In genomic region chr8:124231485-124232279, GRCm38 (mm10) we compare ENCODE assay signal across 8 mouse cellular contexts. TPM values are rescaled to one million over a fixed set of nuclear protein-coding genes. Genes with fewer than 3 reads are reported as not detected.
DNase-seq lines count a peak whose midpoint lies in the region; ATAC-seq and TF ChIP-seq lines count a peak whose summit lies in the region.

No protein-coding gene starts in this region.

- peaks cover 3% of the 10 kb centered on the region; the same call in 1 of the 2 replicates for H3K27me3 ChIP-seq in forebrain, embryonic 12.5 days
- H3K27me3 ChIP-seq in midbrain, postnatal 0 days (ENCODE audit: insufficient read depth, low read length), result no peaks in the 10 kb centered on the region

- H3K36me3 ChIP-seq in forebrain, embryonic 12.5 days (replicated peaks), result no peaks in the 10 kb centered on the region
- H3K36me3 ChIP-seq in midbrain, postnatal 0 days (ENCODE audit: insufficient read depth, low read length), result no peaks in the 10 kb centered on the region

- peak overlapping the region; percentile 71 for H3K27ac ChIP-seq in forebrain, embryonic 12.5 days
- H3K27ac ChIP-seq in midbrain, postnatal 0 days (ENCODE audit: low read depth, low read length), result peak overlapping the region; percentile 62

- peaks cover 33% of the 10 kb centered on the region for H3K4me1 ChIP-seq in forebrain, embryonic 12.5 days
- H3K4me1 ChIP-seq in midbrain, postnatal 0 days (ENCODE audit: insufficient read depth, low read length), result peaks cover 20% of the 10 kb centered on the region

- H3K9me3 ChIP-seq in forebrain, embryonic 12.5 days, result no peaks in the 10 kb centered on the region
- H3K9me3 ChIP-seq in midbrain, postnatal 0 days (ENCODE audit: low read length), result no peaks in the 10 kb centered on the region

- peak; percentile 69 for ATAC-seq in forebrain, embryonic 12.5 days (ENCODE audit: low FRiP score)
- peak; percentile 7 to 33; a peak in 2 of 4 replicates for ATAC-seq in hematopoietic stem cell, adult 5-6 weeks (replicated peaks in 1 of 2; ENCODE audit: insufficient read depth in 1 of 2, low FRiP score in 2 of 2, low TSS enrichment in 1 of 2, low read depth in 1 of 2, poor library complexity in 2 of 2, severe bottlenecking in 2 of 2)
- peak; percentile 82 for ATAC-seq in midbrain, postnatal 0 days (ENCODE audit: low FRiP score)

- under 1% methylated on average over 72 of the region's 83 CpGs for WGBS in forebrain, embryonic 12.5 days
- under 1% methylated on average over 72 of the region's 83 CpGs for WGBS in midbrain, postnatal 0 days

- peak overlapping the region; percentile 92 for H3K4me3 ChIP-seq in forebrain, embryonic 12.5 days (replicated peaks)
- peak overlapping the region; percentile 91 for H3K4me3 ChIP-seq in midbrain, postnatal 0 days (ENCODE audit: low read depth, low read length)

- 0 out of 2 replicates have a peak, but pooled peaks have one; percentile 8 for TF ChIP-seq CTCF in midbrain, postnatal 0 days (IDR thresholded peaks at IDR 0.05)

- DNase-seq in thymus, adult 18-20 months, result peak; percentile 58 to 72
- no peak for DNase-seq in thymus, postnatal 36 days
- DNase-seq in brain, adult 2 months (ENCODE audit: low read depth, low spot score), result peak; percentile 42
- DNase-seq in liver, result peak; percentile 75
- no peak for DNase-seq in midbrain, postnatal 0 days (ENCODE audit: low spot score)
- peak; percentile 34 for DNase-seq in urinary bladder, postnatal 25 days (ENCODE audit: low spot score)

- peak overlapping the region; percentile 84 for H3K4me2 ChIP-seq in forebrain, embryonic 12.5 days
- H3K4me2 ChIP-seq in midbrain, postnatal 0 days (ENCODE audit: low read depth, low read length, poor library complexity, severe bottlenecking), result peak overlapping the region; percentile 93

- peak overlapping the region; percentile 92 for H3K9ac ChIP-seq in forebrain, embryonic 12.5 days
- H3K9ac ChIP-seq in midbrain, postnatal 0 days (replicated peaks; ENCODE audit: low read length, poor library complexity, severe bottlenecking), result peak overlapping the region; percentile 83

RNA-seq across cellular contexts. Expression of gene Galnt2, which starts 0.5 kb away (rescaled TPM):
- polyA plus RNA-seq in forebrain, embryonic 12.5 days (2016; fragmentation: Nextera tagmentation; extraction: Ambion mirVana), result 62.5 and 71.8 TPM in 2 replicates
- total RNA-seq in hematopoietic stem cell, adult 5-6 weeks (2017), result 26.9 and 42.6 TPM in 2 replicates
- 51.3 and 80.9 TPM in 2 replicates for total RNA-seq in midbrain, postnatal 0 days (2014; rRNA removed)
- polyA plus RNA-seq in midbrain, postnatal 0 days (2015; fragmentation: Nextera tagmentation; extraction: Ambion mirVana), result 65.4 and 66.4 TPM in 2 replicates

Comparison
In these comparisons a context has a peak if more than half of its experiments do, and no peak if none do; other contexts are left out.
1. DNase-seq: peak in thymus, adult 18-20 months (2 of 2), brain, adult 2 months (single experiment), liver (single experiment) and urinary bladder, postnatal 25 days (single experiment); none in thymus, postnatal 36 days (0 of 2) and midbrain, postnatal 0 days (single experiment).
2. ATAC-seq: peak in every context shown above with its lines; median percentile 82 in midbrain, postnatal 0 days; 69 in forebrain, embryonic 12.5 days; 20 in hematopoietic stem cell, adult 5-6 weeks.